Mouse (Mus musculus): ENCODE data around the gene Olfr827. TPM values are rescaled to one million over a fixed set of nuclear protein-coding genes. Genes with fewer than 3 reads are reported as not detected.

Olfr827 gene
- total RNA-seq, 1 experiment: not detected

DNA sequence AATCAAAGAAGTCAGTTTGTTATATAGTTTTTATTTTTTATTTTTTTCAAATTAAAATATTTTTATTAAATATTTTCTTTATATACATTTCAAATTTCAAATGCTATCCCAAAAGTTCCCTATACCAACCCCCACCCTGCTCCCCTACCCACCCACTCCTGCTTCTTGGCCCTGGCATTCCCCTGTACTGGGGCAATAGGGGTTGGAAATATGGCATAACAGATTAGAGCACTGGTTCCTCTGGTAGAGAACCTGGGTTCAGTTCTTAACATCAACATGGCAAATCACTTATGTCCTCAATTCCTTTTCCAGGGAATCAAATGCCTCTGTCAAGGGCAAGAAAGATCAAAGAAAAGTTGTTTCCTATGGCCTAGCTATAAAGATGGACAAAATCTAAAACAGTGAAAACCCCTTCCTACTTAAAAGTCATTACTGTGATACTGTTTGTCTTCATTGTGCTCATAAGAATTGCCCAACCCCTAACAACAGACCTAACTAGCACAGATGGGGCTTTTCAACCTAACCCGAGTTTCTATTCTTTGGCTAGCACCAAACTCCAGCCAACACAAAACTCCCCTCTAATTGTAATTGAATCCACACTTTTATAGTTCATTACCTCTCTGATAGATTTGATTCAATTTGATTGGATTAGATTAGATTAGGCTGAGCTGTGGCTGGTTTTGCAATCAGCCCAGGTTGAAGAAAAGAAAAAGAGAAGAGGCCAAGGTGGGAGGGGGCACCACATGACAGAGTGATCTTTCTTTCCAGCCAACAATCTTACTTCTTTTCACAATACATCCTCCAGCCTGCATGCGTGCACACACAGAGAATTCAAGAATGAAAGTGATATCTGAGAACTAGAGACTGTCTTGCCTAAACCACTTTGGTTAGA, 24.4 kb upstream of the Olfr827 start:
- in situ Hi-C loops (cut with MboI; ENCODE audit: low sequenced_read_pairs in 2 of 2, unreplicated experiment in 2 of 2): no loop called here
- no peak overlapping the region for H3K4me3 ChIP-seq (ENCODE audit: insufficient read depth in 1 of 2, low read depth in 1 of 2, low read length in 2 of 2, poor library complexity in 1 of 2, severe bottlenecking in 1 of 2)
- DNase-seq (ENCODE audit: low read depth, low spot score): no peak
- H3K27ac ChIP-seq (ENCODE audit: insufficient read depth, low read depth, low read length, poor library complexity, severe bottlenecking): no peak overlapping the region
- no peaks in the 10 kb centered on the region for H3K4me1 ChIP-seq (ENCODE audit: control insufficient read depth in 2 of 2, insufficient read depth in 2 of 2, low read length in 2 of 2, poor library complexity in 1 of 2)
- no peaks in the 10 kb centered on the region for H3K9me3 ChIP-seq (ENCODE audit: control insufficient read depth, insufficient read depth, low read depth, low read length)
- no peaks in the 10 kb centered on the region for H3K36me3 ChIP-seq (ENCODE audit: control insufficient read depth, insufficient read depth, low read length, poor library complexity, severe bottlenecking)
- no peak overlapping the region for H3K9ac ChIP-seq (ENCODE audit: insufficient read depth, low read depth, low read length, poor library complexity, severe bottlenecking)
- TF ChIP-seq ZC3H11A (IDR thresholded peaks at IDR 0.05; ENCODE audit: borderline replicate concordance, low read depth, low read length) (no peak), HCFC1 (IDR thresholded peaks at IDR 0.05; ENCODE audit: borderline replicate concordance, insufficient read depth, low read length) (no peak), CHD2 (IDR thresholded peaks at IDR 0.05; ENCODE audit: low read depth, low read length) (no peak), MAFK (IDR thresholded peaks at IDR 0.05; ENCODE audit: insufficient read depth, low read depth, low read length) (no peak), ZNF384 (IDR thresholded peaks at IDR 0.05; ENCODE audit: low read depth, low read length) (no peak)

DNA sequence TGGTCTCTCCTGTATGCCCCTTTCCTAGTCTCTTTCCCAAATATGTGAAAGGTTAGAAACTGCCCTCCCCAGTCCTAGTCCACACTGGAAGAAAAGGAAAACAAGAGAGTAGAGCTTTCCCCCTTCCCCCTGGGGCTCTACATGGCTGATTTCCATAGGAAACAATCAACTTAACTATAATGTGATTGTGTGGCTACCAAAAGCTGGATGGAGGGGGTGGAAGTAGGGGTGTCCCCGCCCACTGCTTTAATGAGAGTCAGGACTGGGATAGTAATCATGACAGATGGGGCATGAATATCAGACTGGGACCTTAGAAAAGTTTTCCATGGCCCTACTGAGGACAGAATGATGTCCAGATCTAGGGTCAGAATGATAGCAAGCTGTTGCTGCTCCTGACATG, 20.4 kb upstream of the Olfr827 start:
- no peak overlapping the region for H3K27ac ChIP-seq (ENCODE audit: insufficient read depth, low read depth, low read length, poor library complexity, severe bottlenecking)
- in situ Hi-C loops (cut with MboI; ENCODE audit: low sequenced_read_pairs in 2 of 2, unreplicated experiment in 2 of 2): no loop called here
- DNase-seq (ENCODE audit: low read depth, low spot score): no peak
- no peaks in the 10 kb centered on the region for H3K36me3 ChIP-seq (ENCODE audit: control insufficient read depth, insufficient read depth, low read length, poor library complexity, severe bottlenecking)
- no peak overlapping the region for H3K4me3 ChIP-seq (ENCODE audit: insufficient read depth in 1 of 2, low read depth in 1 of 2, low read length in 2 of 2, poor library complexity in 1 of 2, severe bottlenecking in 1 of 2)
- no peaks in the 10 kb centered on the region for H3K4me1 ChIP-seq (ENCODE audit: control insufficient read depth in 2 of 2, insufficient read depth in 2 of 2, low read length in 2 of 2, poor library complexity in 1 of 2)
- TF ChIP-seq HCFC1 (IDR thresholded peaks at IDR 0.05; ENCODE audit: borderline replicate concordance, insufficient read depth, low read length) (no peak), MAFK (IDR thresholded peaks at IDR 0.05; ENCODE audit: insufficient read depth, low read depth, low read length) (no peak), ZC3H11A (IDR thresholded peaks at IDR 0.05; ENCODE audit: borderline replicate concordance, low read depth, low read length) (no peak), CHD2 (IDR thresholded peaks at IDR 0.05; ENCODE audit: low read depth, low read length) (no peak), ZNF384 (IDR thresholded peaks at IDR 0.05; ENCODE audit: low read depth, low read length) (no peak)
- no peak overlapping the region for H3K9ac ChIP-seq (ENCODE audit: insufficient read depth, low read depth, low read length, poor library complexity, severe bottlenecking)
- no peaks in the 10 kb centered on the region for H3K9me3 ChIP-seq (ENCODE audit: control insufficient read depth, insufficient read depth, low read depth, low read length)

DNA sequence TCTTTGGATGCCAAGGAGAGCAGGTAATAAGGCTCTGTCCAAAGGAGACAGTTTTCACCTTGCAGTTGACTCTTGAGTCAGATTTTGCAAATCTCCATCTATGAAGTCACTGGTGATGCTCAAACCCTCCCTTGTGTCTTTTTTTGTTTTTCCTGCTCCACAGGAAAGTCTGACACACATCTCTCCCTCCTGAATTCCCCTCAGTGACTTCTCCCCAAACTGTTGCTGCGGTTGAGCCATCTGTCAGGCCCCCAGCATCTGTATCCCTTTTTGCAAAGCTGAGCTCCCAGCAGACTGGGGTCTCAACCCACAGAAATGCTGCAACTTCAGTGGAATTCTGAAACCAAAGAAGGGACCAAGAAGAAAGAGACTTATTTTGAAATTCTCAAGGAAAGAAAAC, 17.9 kb upstream of the Olfr827 start:
- no peak for TF ChIP-seq HCFC1 (IDR thresholded peaks at IDR 0.05; ENCODE audit: borderline replicate concordance, insufficient read depth, low read length)
- TF ChIP-seq CHD2 (IDR thresholded peaks at IDR 0.05; ENCODE audit: low read depth, low read length): no peak
- TF ChIP-seq ZC3H11A (IDR thresholded peaks at IDR 0.05; ENCODE audit: borderline replicate concordance, low read depth, low read length): no peak
- TF ChIP-seq MAFK (IDR thresholded peaks at IDR 0.05; ENCODE audit: insufficient read depth, low read depth, low read length): no peak
- no peak for TF ChIP-seq ZNF384 (IDR thresholded peaks at IDR 0.05; ENCODE audit: low read depth, low read length)

DNA sequence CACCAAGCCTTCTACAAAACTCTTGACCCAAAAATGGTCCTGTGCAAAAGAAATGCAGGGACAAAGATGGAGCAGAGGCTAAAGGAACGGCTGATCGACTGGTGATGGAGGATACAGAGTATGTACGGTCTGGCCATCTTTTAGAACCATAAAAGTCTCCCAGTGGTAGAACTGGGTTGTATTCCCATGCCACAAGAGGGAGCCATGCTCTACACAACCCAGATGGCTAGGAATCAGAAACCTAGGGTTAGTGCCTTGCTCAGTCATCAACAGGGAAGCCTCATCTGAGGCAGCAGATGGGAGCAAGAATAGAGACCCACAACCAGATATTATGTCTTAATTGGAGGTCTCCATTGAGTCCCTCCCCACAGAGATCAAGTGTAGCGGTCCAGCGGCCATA, 15.4 kb upstream of the Olfr827 start:
- TF ChIP-seq ZNF384 (IDR thresholded peaks at IDR 0.05; ENCODE audit: low read depth, low read length): no peak
- peak; percentile 53; the same call in 1 of the 2 replicates for TF ChIP-seq ZC3H11A (IDR thresholded peaks at IDR 0.05; ENCODE audit: borderline replicate concordance, low read depth, low read length)
- no peak for TF ChIP-seq CHD2 (IDR thresholded peaks at IDR 0.05; ENCODE audit: low read depth, low read length)
- TF ChIP-seq HCFC1 (IDR thresholded peaks at IDR 0.05; ENCODE audit: borderline replicate concordance, insufficient read depth, low read length): no peak
- TF ChIP-seq MAFK (IDR thresholded peaks at IDR 0.05; ENCODE audit: insufficient read depth, low read depth, low read length): no peak
- no peak overlapping the region for H3K9ac ChIP-seq (ENCODE audit: insufficient read depth, low read depth, low read length, poor library complexity, severe bottlenecking)
- peak; percentile 42 for DNase-seq (ENCODE audit: low read depth, low spot score)
- no peaks in the 10 kb centered on the region for H3K36me3 ChIP-seq (ENCODE audit: control insufficient read depth, insufficient read depth, low read length, poor library complexity, severe bottlenecking)
- H3K4me1 ChIP-seq (ENCODE audit: control insufficient read depth in 2 of 2, insufficient read depth in 2 of 2, low read length in 2 of 2, poor library complexity in 1 of 2): no peaks in the 10 kb centered on the region
- no peak overlapping the region for H3K27ac ChIP-seq (ENCODE audit: insufficient read depth, low read depth, low read length, poor library complexity, severe bottlenecking)
- no peaks in the 10 kb centered on the region for H3K9me3 ChIP-seq (ENCODE audit: control insufficient read depth, insufficient read depth, low read depth, low read length)
- H3K4me3 ChIP-seq (ENCODE audit: insufficient read depth in 1 of 2, low read depth in 1 of 2, low read length in 2 of 2, poor library complexity in 1 of 2, severe bottlenecking in 1 of 2): no peak overlapping the region
- in situ Hi-C loops (cut with MboI; ENCODE audit: low sequenced_read_pairs in 2 of 2, unreplicated experiment in 2 of 2): loop anchor here in 1 of 2 experiments (5.0 kb wide), 1 partner anchor 68 kb away; no protein-coding TSS in a partner anchor

More for the DNA sequence above, 17.9 kb upstream of the Olfr827 start:
- Histone ChIP-seq H3K4me1 (ENCODE audit: control insufficient read depth in 2 of 2, insufficient read depth in 2 of 2, low read length in 2 of 2, poor library complexity in 1 of 2) (no peaks in the 10 kb centered on the region), H3K27ac (ENCODE audit: insufficient read depth, low read depth, low read length, poor library complexity, severe bottlenecking) (no peak overlapping the region), H3K4me3 (ENCODE audit: insufficient read depth in 1 of 2, low read depth in 1 of 2, low read length in 2 of 2, poor library complexity in 1 of 2, severe bottlenecking in 1 of 2) (no peak overlapping the region), H3K9ac (ENCODE audit: insufficient read depth, low read depth, low read length, poor library complexity, severe bottlenecking) (no peak overlapping the region), H3K9me3 (ENCODE audit: control insufficient read depth, insufficient read depth, low read depth, low read length) (no peaks in the 10 kb centered on the region), H3K36me3 (ENCODE audit: control insufficient read depth, insufficient read depth, low read length, poor library complexity, severe bottlenecking) (no peaks in the 10 kb centered on the region)
- in situ Hi-C loops (cut with MboI; ENCODE audit: low sequenced_read_pairs in 2 of 2, unreplicated experiment in 2 of 2): no loop called here
- no peak for DNase-seq (ENCODE audit: low read depth, low spot score)
